Mouse (Mus musculus) embryonic facial prominence, embryonic 14.5 days (tissue): Measurements from ENCODE around the gene Mta1. TPM values are rescaled to one million over a fixed set of nuclear protein-coding genes. Genes with fewer than 3 reads are reported as not detected.

Source experiments
- ATAC-seq: fragments of 200-750 bp; cut with Nextera tagmentation; 2 replicates; pipeline ENCODE4 v1.8.0; 2017; ENCODE audit warnings: low read depth, moderate number of reproducible peaks, moderate TSS enrichment
- DNase-seq: peaks from one replicate; pipeline ENCODE4 v3.0.0-alpha.2; 2015; ENCODE audit warnings: low spot score
- H3K27ac ChIP-seq: fragments of 300-500 bp; sonication (generic); replicated peaks from 2 replicates; pipeline ENCODE4 v1.5.1; 2014; ENCODE audit warnings: low read depth, mild to moderate bottlenecking, low read length, moderate library complexity
- H3K27me3 ChIP-seq: fragments of 300-500 bp; sonication (generic); replicated peaks from 2 replicates; pipeline ENCODE4 v1.6.1; 2014; ENCODE audit warnings: low read length; ENCODE audit not compliant: control insufficient read depth, insufficient read depth
- H3K36me3 ChIP-seq: fragments of 300-500 bp; sonication (generic); 2 replicates; pipeline ENCODE4 v1.6.1; 2014; ENCODE audit warnings: low read length, mixed read lengths; ENCODE audit not compliant: control insufficient read depth, insufficient read depth
- H3K4me1 ChIP-seq: fragments of 300-500 bp; sonication (generic); 2 replicates; pipeline ENCODE4 v1.6.1; 2014; ENCODE audit warnings: antibody characterized with exemption, low read length; ENCODE audit not compliant: control insufficient read depth, insufficient read depth
- H3K4me2 ChIP-seq: fragments of 300-500 bp; sonication (generic); 2 replicates; pipeline ENCODE4 v1.6.1; 2014; ENCODE audit warnings: low read depth, mild to moderate bottlenecking, low read length, moderate library complexity, mixed read lengths
- H3K4me3 ChIP-seq: fragments of 300-500 bp; sonication (generic); 2 replicates; pipeline ENCODE4 v1.5.1; 2014; ENCODE audit warnings: low read depth, mild to moderate bottlenecking, low read length
- H3K9ac ChIP-seq: fragments of 300-500 bp; sonication (generic); 2 replicates; pipeline ENCODE4 v1.6.1; 2014; ENCODE audit warnings: low read depth, mild to moderate bottlenecking, low read length, moderate library complexity, mixed read lengths
- H3K9me3 ChIP-seq: fragments of 300-500 bp; sonication (generic); 2 replicates; pipeline ENCODE4 v1.6.1; 2016; ENCODE audit warnings: low read length; ENCODE audit not compliant: control insufficient read depth
- WGBS: fragments of 180-500 bp; shearing (Covaris S2); extraction: QIAGEN DNeasy Blood & Tissue Kit; methylation state at CpG from one replicate; pipeline ENCODE4 v1.1.7; 2014; 5-methylcytosine and 5-hydroxymethylcytosine counted together
- polyA plus RNA-seq: library from polyadenylated mRNA; unstranded; fragments of >200 nt; fragmentation: Nextera tagmentation; extraction: Ambion mirVana; gene quantifications from 2 replicates; pipeline ENCODE4 v1.2.1, GENCODE M21; 2014

Gene Mta1
- polyA plus RNA-seq, 1 experiment from 2014 or later = 19.8 TPM

GRCm38 (mm10) chr12:113063700-113064099, 34.4 kb upstream of the Mta1 start:
- Histone ChIP-seq H3K9ac (no peak overlapping the region), H3K27me3 (no peaks in the 10 kb centered on the region), H3K4me2 (no peak overlapping the region), H3K36me3 (peaks cover 71% of the 10 kb centered on the region), H3K4me3 (no peak overlapping the region), H3K9me3 (no peaks in the 10 kb centered on the region), H3K4me1 (no peaks in the 10 kb centered on the region), H3K27ac (no peak overlapping the region)
- no peak for ATAC-seq
- DNase-seq = no peak
- WGBS = 90% methylated on average over 6 of the region's 7 CpGs

- 95% methylated on average over 7 of the region's 7 CpGs for WGBS
- Histone ChIP-seq H3K4me2 (no peak overlapping the region), H3K27ac (no peak overlapping the region), H3K9ac (no peak overlapping the region), H3K4me1 (no peaks in the 10 kb centered on the region), H3K36me3 (peaks cover 67% of the 10 kb centered on the region), H3K27me3 (no peaks in the 10 kb centered on the region), H3K9me3 (no peaks in the 10 kb centered on the region), H3K4me3 (no peak overlapping the region)
- DNase-seq = no peak
- no peak for ATAC-seq
Observed at GRCm38 (mm10) chr12:113068002-113068401, 30.1 kb upstream of the Mta1 start.

GRCm38 (mm10) chr12:113069389-113069788, 28.7 kb upstream of the Mta1 start:
- H3K4me3 ChIP-seq = no peak overlapping the region
- no peak overlapping the region for H3K9ac ChIP-seq
- no peak for ATAC-seq
- no peaks in the 10 kb centered on the region for H3K27me3 ChIP-seq
- H3K4me1 ChIP-seq = peaks cover 5% of the 10 kb centered on the region; the same call in 1 of the 2 replicates
- no peaks in the 10 kb centered on the region for H3K9me3 ChIP-seq
- no peak overlapping the region for H3K4me2 ChIP-seq
- WGBS = 96% methylated on average over 6 of the region's 6 CpGs
- no peak overlapping the region for H3K27ac ChIP-seq
- no peak for DNase-seq
- H3K36me3 ChIP-seq = peaks cover 57% of the 10 kb centered on the region

- WGBS = 92% methylated on average over 6 of the region's 6 CpGs
- Histone ChIP-seq H3K4me3 (no peak overlapping the region), H3K4me1 (peaks cover 15% of the 10 kb centered on the region), H3K9me3 (no peaks in the 10 kb centered on the region), H3K9ac (no peak overlapping the region), H3K27me3 (no peaks in the 10 kb centered on the region), H3K4me2 (no peak overlapping the region), H3K27ac (no peak overlapping the region), H3K36me3 (peaks cover 48% of the 10 kb centered on the region)
- ATAC-seq (no peak), DNase-seq (no peak)
Observed at GRCm38 (mm10) chr12:113071321-113071720, 26.8 kb upstream of the Mta1 start.

- Histone ChIP-seq H3K4me3 (no peak overlapping the region), H3K27me3 (no peaks in the 10 kb centered on the region), H3K4me1 (peaks cover 15% of the 10 kb centered on the region), H3K4me2 (no peak overlapping the region), H3K27ac (no peak overlapping the region), H3K36me3 (peaks cover 48% of the 10 kb centered on the region), H3K9me3 (no peaks in the 10 kb centered on the region), H3K9ac (no peak overlapping the region)
- 84% methylated on average over 6 of the region's 6 CpGs for whole genome bisulfite sequencing
- ATAC-seq (no peak), DNase-seq (no peak)
Observed at GRCm38 (mm10) chr12:113071827-113072226, 26.3 kb upstream of the Mta1 start.

GRCm38 (mm10) chr12:113073420-113074328, 24.4 kb upstream of the Mta1 start:
- Histone ChIP-seq H3K4me2 (peak overlapping the region; percentile 98), H3K27ac (peak overlapping the region; percentile 87), H3K4me1 (peaks cover 15% of the 10 kb centered on the region), H3K27me3 (no peaks in the 10 kb centered on the region), H3K4me3 (peak overlapping the region; percentile 53), H3K36me3 (peaks cover 35% of the 10 kb centered on the region), H3K9me3 (no peaks in the 10 kb centered on the region), H3K9ac (peak overlapping the region; percentile 70)
- peak; percentile 50 for DNase-seq
- 10% methylated on average over 15 of the region's 15 CpGs for WGBS
- ATAC-seq = peak; percentile 34

- H3K9me3 ChIP-seq = no peaks in the 10 kb centered on the region
Observed at GRCm38 (mm10) chr12:113074329-113075062, 23.6 kb upstream of the Mta1 start, which contains the start of gene Tex22. Gene Tex22, plus strand, starts transcription at chr12:113074502.

GRCm38 (mm10) chr12:113075063-113075454, 23.0 kb upstream of the Mta1 start:
- Histone ChIP-seq H3K9ac (peak overlapping the region; percentile 70), H3K9me3 (no peaks in the 10 kb centered on the region), H3K4me2 (peak overlapping the region; percentile 98), H3K4me3 (peak overlapping the region; percentile 53), H3K4me1 (peaks cover 15% of the 10 kb centered on the region), H3K27me3 (no peaks in the 10 kb centered on the region), H3K27ac (peak overlapping the region; percentile 87; the same call in 1 of the 2 replicates), H3K36me3 (peaks cover 21% of the 10 kb centered on the region)
- 4% methylated on average over 10 of the region's 10 CpGs for WGBS
- peak; percentile 92 for DNase-seq
- ATAC-seq = peak; percentile 85

More at GRCm38 (mm10) chr12:113074329-113075062, 23.6 kb upstream of the Mta1 start, which contains the start of gene Tex22:
- Histone ChIP-seq H3K4me2 (peak within 1 kb of the TSS; percentile 98), H3K36me3 (peaks cover 27% of the 10 kb centered on the region), H3K4me3 (peak within 1 kb of the TSS; percentile 53), H3K4me1 (peaks cover 15% of the 10 kb centered on the region), H3K9ac (peak within 1 kb of the TSS; percentile 70), H3K27me3 (no peaks in the 10 kb centered on the region), H3K27ac (peak within 1 kb of the TSS; percentile 87)
- ATAC-seq = peak; percentile 93
- WGBS = 3% methylated on average over 32 of the region's 32 CpGs
- DNase-seq = peak; percentile 92
